Mouse (Mus musculus): ENCODE results near the gene Ccdc102a. TPM values are rescaled to one million over a fixed set of nuclear protein-coding genes. Genes with fewer than 3 reads are reported as not detected.

Ccdc102a gene
- 22.0 and 31.0 TPM in 2 replicates for polyA plus RNA-seq (2016; fragmentation: Nextera tagmentation; extraction: Ambion mirVana)

DNA sequence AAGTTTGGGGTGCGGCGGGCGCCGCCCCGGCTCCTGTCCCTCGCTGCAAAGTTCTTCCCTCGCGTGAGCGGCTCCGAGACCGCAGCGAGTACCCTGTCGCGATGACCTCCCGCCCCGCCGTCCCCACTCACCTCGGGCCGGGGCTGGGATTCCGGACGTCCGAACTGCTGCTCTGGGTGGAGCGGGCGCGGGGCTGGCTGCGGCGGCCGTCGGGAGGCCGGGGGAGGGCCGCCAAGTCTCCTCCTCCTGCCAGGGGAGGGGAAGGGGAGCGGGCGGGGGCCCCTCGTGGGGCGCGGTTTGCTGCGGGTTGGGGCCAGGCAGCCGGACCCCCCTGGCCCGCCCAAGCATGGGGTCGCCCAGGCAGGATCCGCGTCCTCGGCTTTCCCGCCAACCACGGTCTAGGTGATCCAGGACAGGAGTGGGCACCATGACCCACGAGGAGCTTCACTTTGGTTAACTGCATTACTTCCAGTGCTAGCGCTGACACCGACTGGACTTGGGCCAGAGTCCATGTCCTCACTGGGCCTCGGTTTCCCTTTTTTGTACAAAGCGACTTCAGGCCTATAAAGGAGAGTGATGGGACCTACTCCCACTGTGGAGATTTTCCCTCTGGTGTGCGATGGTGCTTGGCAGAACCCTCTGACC lies at the start of gene Ccdc102a:
Gene Ccdc102a, minus strand, starts transcription at position 248 of the 645 bp plus-strand sequence.
- H3K36me3 ChIP-seq: peaks cover 5% of the 10 kb centered on the region; the same call in 1 of the 2 replicates
- DNase-seq (ENCODE audit: low spot score): peak; percentile 88
- H3K4me1 ChIP-seq: peaks cover 65% of the 10 kb centered on the region
- WGBS: 2% methylated on average over 43 of the region's 51 CpGs
- peak within 1 kb of the TSS; percentile 93 for H3K4me3 ChIP-seq
- peaks cover 12% of the 10 kb centered on the region for H3K27me3 ChIP-seq (ENCODE audit: insufficient read depth, poor library complexity, severe bottlenecking)
- H3K27ac ChIP-seq: peak within 1 kb of the TSS; percentile 97
- H3K9me3 ChIP-seq: no peaks in the 10 kb centered on the region

DNA sequence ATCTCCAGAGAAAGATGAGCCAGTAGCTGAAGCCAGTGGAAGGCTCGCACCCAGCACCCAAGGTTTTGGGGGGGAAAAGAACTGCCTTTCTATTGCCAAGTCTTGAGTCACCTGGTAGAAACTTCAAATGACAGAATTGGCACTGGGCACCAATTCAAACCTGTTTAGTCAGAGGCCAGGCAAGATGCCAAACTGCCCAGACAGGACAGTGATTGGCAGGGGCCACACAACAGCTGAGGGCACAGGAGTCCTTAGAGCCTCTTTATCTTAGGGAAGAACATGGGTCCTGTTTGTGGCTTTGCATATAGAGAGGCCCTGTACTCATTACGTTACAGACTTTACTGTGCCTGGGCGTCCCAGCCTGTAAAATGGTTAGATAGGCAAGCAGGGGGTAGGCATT lies 49.7 kb upstream of the Ccdc102a start:
- Histone ChIP-seq H3K27ac (no peak overlapping the region), H3K9me3 (no peaks in the 10 kb centered on the region)
- 90% methylated on average over 3 of the region's 3 CpGs for WGBS

DNA sequence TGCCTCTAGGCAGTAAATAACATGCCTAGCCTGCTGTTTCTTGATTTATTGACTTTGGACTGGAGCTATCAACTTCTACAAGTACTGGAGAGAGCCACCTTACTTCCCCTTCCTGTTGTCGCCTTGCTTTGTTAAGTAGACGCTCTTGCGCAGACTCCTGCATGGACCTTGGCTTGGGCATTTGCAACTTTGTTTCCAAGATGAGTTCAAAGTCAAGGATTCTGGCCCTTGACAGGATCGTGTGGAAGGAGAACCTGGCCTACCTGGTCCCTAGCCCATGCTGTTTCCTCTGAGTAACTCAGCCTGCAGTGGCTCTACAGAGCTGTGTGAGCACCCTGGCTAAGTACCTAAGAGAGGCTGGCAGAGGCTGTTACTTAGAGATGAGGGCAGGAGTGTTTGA lies 49.2 kb upstream of the Ccdc102a start:
- no peak overlapping the region for H3K27ac ChIP-seq
- H3K4me1 ChIP-seq: peaks cover 17% of the 10 kb centered on the region
- H3K36me3 ChIP-seq: no peaks in the 10 kb centered on the region
- 64% methylated on average over 4 of the region's 4 CpGs for WGBS
- no peak for DNase-seq (ENCODE audit: low spot score)
- no peak overlapping the region for H3K4me3 ChIP-seq
- no peaks in the 10 kb centered on the region for H3K27me3 ChIP-seq (ENCODE audit: insufficient read depth, poor library complexity, severe bottlenecking)
- H3K9me3 ChIP-seq: no peaks in the 10 kb centered on the region

More for the DNA sequence above, 49.7 kb upstream of the Ccdc102a start:
- DNase-seq (ENCODE audit: low spot score): no peak
- H3K4me1 ChIP-seq: peaks cover 16% of the 10 kb centered on the region
- H3K36me3 ChIP-seq: no peaks in the 10 kb centered on the region
- H3K4me3 ChIP-seq: no peak overlapping the region
- no peaks in the 10 kb centered on the region; the same call in 1 of the 2 replicates for H3K27me3 ChIP-seq (ENCODE audit: insufficient read depth, poor library complexity, severe bottlenecking)

DNA sequence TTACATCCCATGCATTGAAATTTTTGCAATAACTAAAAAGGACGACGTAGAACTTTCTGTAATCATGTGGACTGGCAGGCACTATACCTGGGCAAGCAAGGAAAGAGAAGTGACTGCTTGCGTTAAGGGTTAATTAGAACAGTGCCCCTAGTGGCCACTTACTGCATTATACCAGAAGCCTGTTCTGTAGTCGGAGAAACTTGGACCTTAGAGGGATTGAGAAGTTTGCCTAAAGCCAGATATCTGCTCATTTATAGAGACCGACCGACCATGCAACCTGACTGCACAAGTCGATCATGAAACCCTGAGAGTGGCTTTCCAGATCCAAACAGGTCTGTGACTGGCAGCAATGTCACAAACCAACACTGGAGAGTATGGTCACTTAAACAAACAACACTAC lies 48.7 kb upstream of the Ccdc102a start:
- Histone ChIP-seq H3K27me3 (ENCODE audit: insufficient read depth, poor library complexity, severe bottlenecking) (no peaks in the 10 kb centered on the region), H3K4me1 (peaks cover 17% of the 10 kb centered on the region), H3K9me3 (no peaks in the 10 kb centered on the region), H3K36me3 (no peaks in the 10 kb centered on the region), H3K27ac (no peak overlapping the region), H3K4me3 (no peak overlapping the region)
- 20% methylated on average over 7 of the region's 7 CpGs for WGBS
- no peak for DNase-seq (ENCODE audit: low spot score)

DNA sequence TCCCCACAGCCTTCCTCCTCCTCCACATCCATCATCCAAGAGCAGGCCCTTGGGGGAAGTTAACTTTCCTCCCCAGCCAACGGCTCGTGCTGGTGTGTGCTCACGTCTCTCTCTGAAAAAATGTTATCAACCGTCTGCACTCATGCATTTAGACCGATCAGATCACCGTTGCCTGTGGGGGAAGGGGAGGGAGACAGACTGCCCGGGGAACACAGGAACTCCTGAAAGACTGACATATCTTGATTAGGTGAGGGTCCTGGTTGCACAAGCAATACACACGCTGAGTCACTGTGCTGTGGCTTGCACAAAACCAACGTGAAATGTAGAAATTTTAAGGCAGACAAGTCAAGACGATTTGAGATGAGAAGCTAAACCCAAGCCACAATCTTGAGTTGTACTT lies 46.9 kb upstream of the Ccdc102a start:
- WGBS: 14% methylated on average over 10 of the region's 10 CpGs

DNA sequence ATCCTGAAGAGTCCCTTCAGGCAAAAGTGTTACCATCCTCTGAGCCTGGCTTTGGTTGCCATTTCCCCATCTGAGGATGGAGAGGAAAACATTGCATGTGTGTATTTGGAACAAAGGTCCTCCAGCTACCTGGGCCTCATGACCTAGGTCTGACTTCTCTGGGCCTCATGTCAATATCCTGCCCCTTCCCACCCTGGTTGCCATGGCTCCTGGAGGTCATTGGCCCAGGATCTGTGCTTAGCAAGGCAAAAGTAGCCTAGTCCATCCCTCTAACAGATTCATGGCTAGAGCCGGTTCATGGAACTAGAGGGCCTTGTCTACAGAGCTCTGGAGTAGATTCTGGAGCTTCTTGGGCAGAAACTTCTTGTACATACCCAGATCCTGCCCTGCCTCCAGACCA lies 44.3 kb upstream of the Ccdc102a start:
- Histone ChIP-seq H3K9me3 (no peaks in the 10 kb centered on the region), H3K36me3 (no peaks in the 10 kb centered on the region), H3K27ac (0 out of 2 replicates have a peak overlapping the region, but pooled peaks have one; percentile 42), H3K27me3 (ENCODE audit: insufficient read depth, poor library complexity, severe bottlenecking) (no peaks in the 10 kb centered on the region), H3K4me3 (no peak overlapping the region), H3K4me1 (peaks cover 17% of the 10 kb centered on the region)
- 84% methylated on average over 1 of the region's 1 CpGs for WGBS
- no peak for DNase-seq (ENCODE audit: low spot score)

More for the DNA sequence above, 46.9 kb upstream of the Ccdc102a start:
- H3K4me1 ChIP-seq: peaks cover 17% of the 10 kb centered on the region
- DNase-seq (ENCODE audit: low spot score): peak; percentile 91
- H3K9me3 ChIP-seq: no peaks in the 10 kb centered on the region
- no peaks in the 10 kb centered on the region for H3K27me3 ChIP-seq (ENCODE audit: insufficient read depth, poor library complexity, severe bottlenecking)
- no peaks in the 10 kb centered on the region for H3K36me3 ChIP-seq
- peak overlapping the region; percentile 70; the same call in 1 of the 2 replicates for H3K27ac ChIP-seq
- no peak overlapping the region for H3K4me3 ChIP-seq

DNA sequence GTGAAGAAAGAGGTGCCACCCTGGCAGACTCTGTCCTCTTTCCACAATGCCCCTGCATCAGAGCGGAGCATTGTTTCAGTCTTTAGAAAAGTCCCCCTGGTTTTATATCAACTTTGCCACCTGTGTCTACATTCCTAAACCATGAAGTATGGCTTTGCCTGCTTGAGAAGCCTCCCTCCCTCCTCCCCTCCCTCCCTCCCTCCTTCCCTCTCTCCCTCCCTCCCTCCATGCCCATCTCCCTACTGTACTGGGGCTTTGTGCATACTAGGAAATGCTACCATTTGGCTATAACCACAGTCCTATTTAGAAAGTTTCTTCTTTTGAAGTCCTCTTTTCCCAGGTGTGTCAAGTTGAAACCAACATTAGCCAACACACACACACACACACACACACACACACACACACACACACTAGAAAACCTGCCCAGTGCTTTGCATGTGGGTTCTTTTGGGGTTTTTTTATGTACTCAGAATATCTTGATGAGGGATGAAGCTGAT lies 38.2 kb upstream of the Ccdc102a start:
- no peak for DNase-seq (ENCODE audit: low spot score)
- H3K4me1 ChIP-seq: peaks cover 23% of the 10 kb centered on the region
- H3K4me3 ChIP-seq: no peak overlapping the region
- no peaks in the 10 kb centered on the region for H3K36me3 ChIP-seq
- no peaks in the 10 kb centered on the region for H3K9me3 ChIP-seq
- H3K27me3 ChIP-seq (ENCODE audit: insufficient read depth, poor library complexity, severe bottlenecking): no peaks in the 10 kb centered on the region
- WGBS: 66% methylated on average over 1 of the region's 1 CpGs
- H3K27ac ChIP-seq: no peak overlapping the region

DNA sequence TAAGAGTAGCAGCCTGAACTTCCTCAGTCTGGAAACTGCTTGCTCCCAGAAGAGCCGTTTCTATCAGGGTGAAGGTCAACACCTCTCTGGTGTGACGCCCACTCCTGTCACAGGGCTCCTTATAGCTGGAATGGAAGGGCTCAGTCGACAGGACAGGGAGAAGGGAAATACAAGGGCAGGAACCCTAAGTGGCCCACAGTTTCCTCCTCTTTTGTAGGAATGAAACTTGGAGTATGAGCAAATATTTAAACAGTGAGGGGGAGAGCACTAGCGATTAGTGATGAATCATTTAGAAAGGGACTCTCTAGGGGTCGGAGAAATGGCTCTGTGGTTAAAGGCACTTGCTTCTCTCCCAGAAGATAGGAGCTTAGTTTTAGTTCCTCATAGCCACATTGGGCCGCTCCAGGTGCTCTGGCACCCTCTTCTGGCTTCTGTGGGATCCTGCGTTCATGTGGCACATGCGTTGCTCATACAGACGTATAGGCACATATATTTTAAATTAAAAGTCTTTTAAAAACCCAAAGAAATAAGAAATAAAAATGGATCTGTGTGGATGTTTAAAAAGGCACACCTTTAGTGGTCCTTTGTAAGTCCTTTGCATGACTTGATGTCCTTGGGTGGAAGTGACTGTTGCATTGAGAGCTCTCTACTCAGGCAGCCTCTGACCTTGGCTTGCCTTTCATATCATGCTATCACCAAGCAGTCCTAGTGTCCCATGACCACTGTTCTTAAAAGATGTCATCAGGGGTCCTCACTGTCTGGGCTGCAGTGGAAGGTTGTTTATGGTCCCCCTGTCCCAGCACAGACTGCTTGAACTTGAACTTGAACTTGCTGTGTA lies 37.2 kb upstream of the Ccdc102a start:
- 22% methylated on average over 9 of the region's 9 CpGs for WGBS
- DNase-seq (ENCODE audit: low spot score): no peak
- Histone ChIP-seq H3K27me3 (ENCODE audit: insufficient read depth, poor library complexity, severe bottlenecking) (no peaks in the 10 kb centered on the region), H3K9me3 (no peaks in the 10 kb centered on the region), H3K4me3 (no peak overlapping the region), H3K4me1 (peaks cover 23% of the 10 kb centered on the region), H3K27ac (peak overlapping the region; percentile 23), H3K36me3 (no peaks in the 10 kb centered on the region)

DNA sequence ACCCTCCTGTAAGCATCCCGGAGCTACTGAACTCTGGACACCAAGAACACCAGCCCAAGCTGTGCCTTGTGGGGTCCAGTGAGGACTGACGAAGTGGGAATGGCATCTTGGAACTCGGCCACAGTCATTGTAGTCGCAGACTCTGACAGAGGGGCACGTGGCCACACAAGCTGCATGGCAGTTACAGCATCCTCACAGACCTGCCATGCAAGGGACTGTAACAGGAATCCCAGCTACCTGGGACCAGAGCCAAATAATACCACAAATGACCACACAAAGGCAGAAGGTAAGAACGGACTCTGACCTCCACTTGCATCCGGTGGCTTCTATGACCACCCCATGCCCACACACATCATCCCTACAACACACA lies 36.5 kb upstream of the Ccdc102a start:
- Histone ChIP-seq H3K36me3 (no peaks in the 10 kb centered on the region), H3K4me1 (peaks cover 27% of the 10 kb centered on the region), H3K27me3 (ENCODE audit: insufficient read depth, poor library complexity, severe bottlenecking) (no peaks in the 10 kb centered on the region), H3K9me3 (no peaks in the 10 kb centered on the region), H3K4me3 (no peak overlapping the region), H3K27ac (peak overlapping the region; percentile 23; the same call in 1 of the 2 replicates)
- no peak for DNase-seq (ENCODE audit: low spot score)
- 83% methylated on average over 7 of the region's 7 CpGs for WGBS

DNA sequence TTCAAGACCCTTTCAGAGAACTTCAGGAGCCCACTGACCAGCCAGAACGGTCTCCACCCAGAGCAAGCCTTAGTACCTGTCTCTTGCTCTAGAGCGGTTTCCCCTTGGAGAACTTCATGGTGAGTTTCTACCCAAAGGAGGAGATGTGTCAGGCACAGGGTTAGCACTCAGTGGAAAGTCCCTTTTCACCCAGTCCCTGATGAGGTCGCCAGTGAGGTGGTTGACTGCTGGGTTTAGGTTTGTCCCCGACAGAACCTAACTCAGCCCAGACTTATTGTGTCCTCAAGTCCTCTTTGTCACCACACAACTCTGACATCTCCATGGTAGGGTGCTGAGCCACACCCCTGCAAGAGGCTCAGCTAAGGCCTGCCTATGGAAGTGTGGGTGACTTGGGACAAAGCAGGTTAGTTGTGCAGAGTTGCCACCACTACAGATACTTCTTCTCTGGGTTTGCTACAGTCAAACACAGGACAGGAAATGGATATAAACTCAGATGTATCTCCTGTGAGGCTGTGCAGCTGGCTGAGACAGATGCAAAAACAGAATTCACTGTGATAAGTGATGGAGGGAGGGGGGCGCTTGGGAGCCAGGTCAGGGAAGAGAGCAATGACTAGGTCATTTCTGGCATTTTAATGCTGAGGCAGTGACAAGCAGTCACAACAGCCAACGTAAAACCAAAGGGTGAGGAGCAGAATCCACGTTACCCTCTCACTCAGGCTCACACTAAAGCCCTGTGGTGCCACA lies 35.9 kb upstream of the Ccdc102a start:
- no peak for DNase-seq (ENCODE audit: low spot score)
- Histone ChIP-seq H3K4me3 (no peak overlapping the region), H3K4me1 (peaks cover 27% of the 10 kb centered on the region), H3K27ac (no peak overlapping the region), H3K9me3 (no peaks in the 10 kb centered on the region), H3K36me3 (no peaks in the 10 kb centered on the region), H3K27me3 (ENCODE audit: insufficient read depth, poor library complexity, severe bottlenecking) (no peaks in the 10 kb centered on the region)
- WGBS: 68% methylated on average over 7 of the region's 7 CpGs

DNA sequence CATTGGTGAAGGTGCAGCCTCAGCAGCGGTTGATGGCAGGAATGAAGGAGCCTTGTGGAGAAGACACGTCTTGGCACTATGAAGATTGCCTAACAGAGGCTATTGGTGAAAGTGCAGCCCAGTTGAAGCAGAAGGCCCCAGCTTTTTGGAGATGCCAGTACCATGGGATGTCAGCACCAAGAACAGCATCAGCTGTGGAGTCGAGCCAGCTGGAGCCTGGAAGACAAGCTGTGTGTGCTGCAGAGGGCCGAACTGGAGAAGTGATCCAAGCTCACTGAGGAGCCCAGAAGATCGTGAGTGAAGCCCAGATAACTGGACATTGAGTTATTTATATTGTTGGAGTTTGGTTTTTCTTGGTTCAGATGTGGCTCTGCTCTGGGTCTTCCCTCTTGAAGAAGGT lies 34.2 kb upstream of the Ccdc102a start:
- Histone ChIP-seq H3K4me1 (peaks cover 27% of the 10 kb centered on the region), H3K27me3 (ENCODE audit: insufficient read depth, poor library complexity, severe bottlenecking) (no peaks in the 10 kb centered on the region), H3K9me3 (no peaks in the 10 kb centered on the region), H3K36me3 (no peaks in the 10 kb centered on the region), H3K27ac (no peak overlapping the region), H3K4me3 (no peak overlapping the region)
- DNase-seq (ENCODE audit: low spot score): no peak
- WGBS: 62% methylated on average over 5 of the region's 5 CpGs

DNA sequence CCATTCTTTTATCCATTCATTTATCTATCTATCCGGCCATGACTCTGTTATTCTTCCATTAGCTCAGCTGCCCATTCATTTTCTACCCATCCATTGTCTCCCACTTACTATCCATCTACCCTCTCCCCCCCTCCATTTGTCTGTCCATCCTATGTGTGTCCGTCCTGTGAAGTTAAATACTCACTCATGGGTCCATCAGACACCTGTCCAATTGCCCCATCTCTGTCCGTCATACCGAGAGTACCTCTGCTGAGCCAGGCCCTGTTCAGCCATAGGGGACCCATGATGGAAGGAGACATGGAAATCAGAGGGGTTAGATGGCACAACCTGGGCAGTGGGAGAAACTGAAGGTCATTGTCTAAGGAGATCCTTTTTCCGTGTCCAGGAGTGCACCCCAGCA lies 32.6 kb upstream of the Ccdc102a start:
- H3K36me3 ChIP-seq: no peaks in the 10 kb centered on the region
- H3K4me1 ChIP-seq: peaks cover 26% of the 10 kb centered on the region
- WGBS: 77% methylated on average over 5 of the region's 5 CpGs
- no peak overlapping the region for H3K27ac ChIP-seq
- H3K27me3 ChIP-seq (ENCODE audit: insufficient read depth, poor library complexity, severe bottlenecking): peaks cover 16% of the 10 kb centered on the region; the same call in 1 of the 2 replicates
- DNase-seq (ENCODE audit: low spot score): no peak
- no peak overlapping the region for H3K4me3 ChIP-seq
- no peaks in the 10 kb centered on the region for H3K9me3 ChIP-seq
